Mouse (Mus musculus) kidney, postnatal 4 days (tissue): ENCODE results near the gene Tbc1d15.

Experiments used
- DNase-seq, 2 experiments: peaks; one replicate each; pipeline ENCODE4 v3.0.0; 2021; ENCODE audit warnings: mixed read lengths in 2 of 2

The Tbc1d15 gene

GRCm38 (mm10) chr10:115251088-115251934 lies at the start of gene Tbc1d15:
Tbc1d15 (minus strand) TSS chr10:115251467.
- peak; percentile 99 for DNase-seq

GRCm38 (mm10) chr10:115298683-115299082 lies 47.4 kb upstream of the Tbc1d15 start:
- DNase-seq: no peak

GRCm38 (mm10) chr10:115297582-115297981 lies 46.3 kb upstream of the Tbc1d15 start:
- no peak for DNase-seq

GRCm38 (mm10) chr10:115296401-115296935 lies 45.2 kb upstream of the Tbc1d15 start:
- DNase-seq: peak in 1 of 2 experiments; percentile 17

GRCm38 (mm10) chr10:115295162-115295561 lies 43.9 kb upstream of the Tbc1d15 start:
- DNase-seq: no peak

GRCm38 (mm10) chr10:115294715-115295114 lies 43.4 kb upstream of the Tbc1d15 start:
- no peak for DNase-seq

- no peak for DNase-seq
Observed at GRCm38 (mm10) chr10:115293946-115294345, 42.7 kb upstream of the Tbc1d15 start.

GRCm38 (mm10) chr10:115290671-115291070 lies 39.4 kb upstream of the Tbc1d15 start:
- no peak for DNase-seq

GRCm38 (mm10) chr10:115288856-115289255 lies 37.6 kb upstream of the Tbc1d15 start:
- no peak for DNase-seq

- DNase-seq: no peak
Observed at GRCm38 (mm10) chr10:115284170-115284569, 32.9 kb upstream of the Tbc1d15 start.

- no peak for DNase-seq
Observed at GRCm38 (mm10) chr10:115281381-115281780, 30.1 kb upstream of the Tbc1d15 start.

- DNase-seq: no peak
Observed at GRCm38 (mm10) chr10:115271649-115272048, 20.4 kb upstream of the Tbc1d15 start.

GRCm38 (mm10) chr10:115270612-115271390 lies 19.5 kb upstream of the Tbc1d15 start:
- no peak for DNase-seq

- no peak for DNase-seq
Observed at GRCm38 (mm10) chr10:115262926-115263562, 11.8 kb upstream of the Tbc1d15 start.

GRCm38 (mm10) chr10:115262261-115262660 lies 11.0 kb upstream of the Tbc1d15 start:
- DNase-seq: no peak

- no peak for DNase-seq
Observed at GRCm38 (mm10) chr10:115261428-115261827, 10.2 kb upstream of the Tbc1d15 start.

GRCm38 (mm10) chr10:115256162-115256561 lies 4.9 kb upstream of the Tbc1d15 start:
- DNase-seq: no peak

GRCm38 (mm10) chr10:115253521-115253920 lies 2.3 kb upstream of the Tbc1d15 start:
- DNase-seq: no peak

- DNase-seq: peak; percentile 24 to 43
Observed at GRCm38 (mm10) chr10:115252321-115252757, 1.1 kb upstream of the Tbc1d15 start.

- DNase-seq: peak in 1 of 2 experiments; percentile 19
Observed at GRCm38 (mm10) chr10:115250235-115251087, 806 bp downstream of the Tbc1d15 start.

GRCm38 (mm10) chr10:115248041-115248440 lies 3.2 kb downstream of the Tbc1d15 start:
- peak; percentile 5 to 14 for DNase-seq

GRCm38 (mm10) chr10:115245488-115245887 lies 5.8 kb downstream of the Tbc1d15 start:
- no peak for DNase-seq
